Mouse (Mus musculus) heart, postnatal 14 days (tissue): ENCODE results near the gene Endou. TPM values are rescaled to one million over a fixed set of nuclear protein-coding genes. Genes with fewer than 3 reads are reported as not detected.
"Not testable (repeated sequence)": the region's sequence is repeated elsewhere in the genome, so short reads cannot be mapped to it uniquely, and the experiment has no call there.

Source experiments
- DNase-seq, 2 experiments: peaks; one replicate each; pipeline ENCODE4 v3.0.0; 2021 to 2022
- intact Hi-C: fragments of 180-260 bp; cut with DNase I; formaldehyde crosslinking; loops from one replicate; pipeline ENCODE4 v1.15.1; 2025
- total RNA-seq, 2 experiments: library from RNA; stranded (reverse); gene quantifications; 2 replicates each; pipeline ENCODE4 v1.2.3; 2021

Endou gene
- total RNA-seq, 2 experiments from 2014 or later = 1.8 to 4.9 TPM

DNA sequence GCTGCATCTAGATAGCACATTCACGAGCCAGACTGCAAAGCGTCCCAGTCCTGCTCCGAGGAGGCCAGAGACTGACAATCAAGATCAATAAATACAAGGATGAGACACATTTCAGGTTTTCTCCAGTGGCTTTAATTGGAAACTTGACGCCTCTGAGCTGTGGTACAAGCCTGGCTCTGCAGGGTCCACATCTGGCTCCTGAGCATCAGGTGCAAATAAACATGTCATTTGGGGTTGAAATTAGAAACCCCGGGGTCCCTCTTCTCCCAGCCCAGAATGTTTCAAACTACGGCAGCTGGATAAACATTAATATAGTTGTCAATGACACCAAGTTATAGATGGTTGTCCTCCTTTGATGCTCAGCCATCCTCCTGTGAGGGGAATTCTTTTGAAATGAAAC, 20.2 kb downstream of the Endou start:
- DNase-seq = no peak
- intact Hi-C loops = no loop called here

- intact Hi-C loops = no loop called here
These were observed 25.7 kb downstream of the Endou start, which contains the start of gene Rpap3 for GRCm38 (mm10) chr15:97705211-97706050. TSS of gene Rpap3 (minus strand) at chr15:97705825.

GRCm38 (mm10) chr15:97696616-97697015, 34.5 kb downstream of the Endou start:
- intact Hi-C loops = no loop called here
- no peak for DNase-seq

More at GRCm38 (mm10) chr15:97705211-97706050, 25.7 kb downstream of the Endou start, which contains the start of gene Rpap3:
- peak; percentile 87 to 90 for DNase-seq

DNA sequence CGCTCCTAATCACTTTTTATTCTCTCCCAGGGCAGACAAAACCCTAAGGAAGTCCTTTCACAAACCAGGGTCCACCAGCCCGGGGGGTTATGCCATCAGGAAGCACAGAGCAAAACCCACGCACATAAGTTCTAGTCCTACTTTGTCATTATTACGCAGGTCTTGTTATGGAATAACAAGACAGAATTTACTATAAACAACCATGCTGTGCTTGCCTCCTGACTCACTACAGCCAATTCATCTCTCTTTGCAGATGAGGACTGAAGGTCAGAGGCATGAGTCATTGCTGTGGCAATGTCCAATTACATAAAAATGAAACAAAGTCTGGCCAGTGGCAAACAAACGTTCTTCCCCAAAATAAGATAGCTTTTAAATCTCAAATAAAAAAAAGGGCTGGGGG, 37.7 kb downstream of the Endou start:
- intact Hi-C loops = no loop called here
- DNase-seq = no peak

DNA sequence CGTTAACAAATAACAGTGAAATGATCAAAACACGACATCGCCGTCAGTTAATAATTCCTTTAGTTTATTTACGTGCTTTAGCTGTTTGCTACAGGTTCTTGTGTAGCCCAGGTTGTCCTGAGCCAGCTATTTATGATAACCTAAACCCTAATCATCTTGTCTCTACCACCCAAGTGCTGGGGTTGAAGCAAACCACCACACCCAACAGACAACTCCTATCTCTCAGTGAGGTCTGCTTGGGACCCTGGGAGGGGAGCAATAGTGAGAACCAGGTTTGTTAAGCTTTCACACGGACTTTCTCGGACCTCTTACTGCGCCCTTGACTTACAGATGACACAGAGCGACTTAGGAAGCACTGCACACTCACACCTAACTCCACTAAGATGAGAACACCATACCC, 47.0 kb downstream of the Endou start:
- no peak for DNase-seq
- intact Hi-C loops = no loop called here

- DNase-seq = no peak
- intact Hi-C loops = no loop called here
These were observed 49.1 kb downstream of the Endou start for GRCm38 (mm10) chr15:97682053-97682452.

DNA sequence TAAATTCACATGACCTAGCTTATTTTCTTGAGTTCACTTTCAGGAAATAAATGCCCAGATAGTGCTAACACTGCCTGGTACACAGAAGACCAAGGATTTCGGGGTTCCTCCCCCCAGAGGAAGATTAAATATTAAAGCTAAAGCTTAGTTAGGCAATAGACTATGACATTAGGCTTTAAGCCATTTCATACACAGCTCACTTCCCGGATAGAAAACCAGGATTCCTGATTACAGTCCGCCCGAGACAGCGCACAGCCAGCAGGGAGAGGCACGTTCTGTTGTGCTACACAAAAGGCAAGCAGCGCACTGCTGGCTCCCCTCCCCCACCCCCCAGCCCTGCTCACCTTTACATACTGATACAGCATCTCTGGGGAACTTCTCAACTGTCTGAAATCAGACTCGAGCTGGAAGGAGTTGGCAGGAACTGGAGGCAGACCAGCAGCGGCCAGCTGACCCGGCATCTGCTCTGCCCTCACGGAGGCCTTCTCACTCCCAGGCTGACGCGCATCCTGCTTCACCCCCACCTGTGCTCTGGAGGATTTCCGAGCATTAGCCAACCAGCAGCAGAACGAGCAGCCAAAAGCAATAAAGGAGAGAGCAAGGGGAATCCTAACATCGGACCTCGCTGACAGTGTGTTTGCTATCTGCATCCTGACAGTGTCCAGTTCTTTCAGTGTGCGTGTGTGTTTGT, 51.0 kb downstream of the Endou start:
- intact Hi-C loops = no loop called here
- no peak for DNase-seq

- intact Hi-C loops = no loop called here
- no peak for DNase-seq
These were observed 53.8 kb downstream of the Endou start for GRCm38 (mm10) chr15:97677341-97677740.

- no peak for DNase-seq
- intact Hi-C loops = no loop called here
These were observed 55.2 kb downstream of the Endou start for GRCm38 (mm10) chr15:97675927-97676326.

GRCm38 (mm10) chr15:97674423-97674822, 56.7 kb downstream of the Endou start:
- intact Hi-C loops = no loop called here
- DNase-seq = no peak

DNA sequence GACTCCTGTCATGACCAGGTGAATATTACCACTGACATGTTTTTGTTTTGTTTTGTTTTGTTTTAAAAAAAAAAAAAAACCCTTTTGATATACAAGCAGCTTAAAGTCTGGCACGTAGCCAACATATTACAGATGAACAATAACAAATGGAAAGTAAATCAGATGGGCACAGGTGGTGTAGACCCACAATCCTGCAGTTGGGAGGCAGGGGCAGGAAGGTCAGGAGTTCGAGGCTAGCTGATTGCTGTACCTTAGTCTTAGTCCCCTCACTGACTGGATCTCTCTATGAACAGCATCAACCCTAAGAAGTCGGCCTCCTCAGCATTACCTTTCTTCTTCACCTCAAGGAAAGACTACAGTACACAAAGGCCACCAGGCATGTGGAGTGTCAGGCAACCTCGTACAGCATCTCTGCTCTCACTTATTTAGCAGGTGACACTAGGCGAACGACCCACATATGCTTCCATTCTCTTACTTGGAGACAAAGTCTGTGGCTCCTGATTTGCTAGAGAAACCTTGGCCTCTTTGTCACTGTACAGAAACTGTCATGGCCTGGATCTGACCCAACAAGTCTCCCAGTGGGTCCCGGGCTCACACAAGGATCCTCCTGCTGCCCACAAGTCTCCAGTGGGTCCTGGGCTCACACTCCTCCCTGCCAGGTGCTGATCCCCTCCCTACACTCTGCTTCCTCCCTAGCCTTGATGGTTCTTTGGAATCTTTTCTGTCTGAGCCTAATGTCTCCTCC, 57.7 kb downstream of the Endou start:
- intact Hi-C loops = no loop called here
- no peak for DNase-seq

DNA sequence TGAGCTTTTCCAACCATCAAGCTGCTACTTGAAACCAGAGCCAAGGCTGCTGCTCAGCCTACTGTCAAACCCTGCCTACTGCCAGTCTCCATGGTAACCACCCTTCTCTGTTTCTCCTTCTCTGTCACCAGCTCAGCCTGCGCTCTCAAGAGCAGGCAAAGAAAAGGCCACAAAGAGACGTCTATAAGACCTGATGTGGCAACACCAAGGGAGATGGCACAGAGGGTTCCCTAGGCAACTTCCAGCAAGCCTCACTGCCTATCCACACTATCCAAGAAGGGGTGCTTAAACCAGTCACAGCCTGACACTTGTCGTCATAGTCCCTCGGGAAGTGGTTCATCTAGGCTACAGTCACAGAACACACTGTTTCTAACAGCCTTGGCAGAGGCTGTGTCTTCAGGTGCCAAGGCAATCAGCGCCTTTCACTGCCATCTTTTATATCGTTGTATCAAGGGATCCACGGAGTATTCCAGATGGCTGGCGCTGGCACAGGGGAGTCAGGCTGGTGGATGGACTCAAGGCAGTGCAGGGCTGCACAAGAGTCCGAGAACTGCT, 58.9 kb downstream of the Endou start:
- no peak for DNase-seq

GRCm38 (mm10) chr15:97670554-97670953, 60.6 kb downstream of the Endou start:
- intact Hi-C loops = no loop called here
- DNase-seq = no peak

More for the DNA sequence above, 58.9 kb downstream of the Endou start:
- intact Hi-C loops = no loop called here

- intact Hi-C loops = loop anchor here (5.0 kb wide), 1 partner anchor 114 kb away; no protein-coding TSS in a partner anchor
- DNase-seq = not testable (repeated sequence)
These were observed 62.8 kb downstream of the Endou start for GRCm38 (mm10) chr15:97668158-97668877.

DNA sequence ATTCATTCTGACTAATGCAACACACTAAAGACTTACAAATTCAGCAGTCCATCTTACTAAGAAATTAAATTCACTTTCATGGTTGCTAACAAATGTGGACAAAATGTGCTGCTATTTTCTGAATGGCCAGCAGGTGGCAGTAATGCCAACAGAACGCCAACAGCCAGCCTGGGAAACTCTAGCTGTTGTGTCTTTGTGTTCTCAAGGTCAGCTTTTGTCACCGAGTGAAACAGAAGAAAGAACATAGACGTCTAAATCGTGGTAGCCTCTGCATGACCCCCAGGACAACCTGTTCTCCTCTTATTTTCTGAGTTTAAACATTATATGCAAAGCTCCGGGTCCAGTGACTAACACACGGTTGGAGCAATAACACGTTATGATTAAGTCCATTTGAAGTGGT, 63.7 kb downstream of the Endou start:
- DNase-seq = peak; percentile 66 to 74

GRCm38 (mm10) chr15:97666457-97666770, 64.7 kb downstream of the Endou start:
- intact Hi-C loops = loop anchor here (5.0 kb wide), 1 partner anchor 116 kb away; no protein-coding TSS in a partner anchor
- no peak for DNase-seq

More for the DNA sequence above, 63.7 kb downstream of the Endou start:
- intact Hi-C loops = loop anchor here (5.0 kb wide), 1 partner anchor 115 kb away; no protein-coding TSS in a partner anchor

- intact Hi-C loops = loop anchor here (2.0 to 5.0 kb wide), 2 partner anchors 116 to 429 kb away; no protein-coding TSS in a partner anchor
These were observed 65.2 kb downstream of the Endou start for GRCm38 (mm10) chr15:97665770-97666456.

DNA sequence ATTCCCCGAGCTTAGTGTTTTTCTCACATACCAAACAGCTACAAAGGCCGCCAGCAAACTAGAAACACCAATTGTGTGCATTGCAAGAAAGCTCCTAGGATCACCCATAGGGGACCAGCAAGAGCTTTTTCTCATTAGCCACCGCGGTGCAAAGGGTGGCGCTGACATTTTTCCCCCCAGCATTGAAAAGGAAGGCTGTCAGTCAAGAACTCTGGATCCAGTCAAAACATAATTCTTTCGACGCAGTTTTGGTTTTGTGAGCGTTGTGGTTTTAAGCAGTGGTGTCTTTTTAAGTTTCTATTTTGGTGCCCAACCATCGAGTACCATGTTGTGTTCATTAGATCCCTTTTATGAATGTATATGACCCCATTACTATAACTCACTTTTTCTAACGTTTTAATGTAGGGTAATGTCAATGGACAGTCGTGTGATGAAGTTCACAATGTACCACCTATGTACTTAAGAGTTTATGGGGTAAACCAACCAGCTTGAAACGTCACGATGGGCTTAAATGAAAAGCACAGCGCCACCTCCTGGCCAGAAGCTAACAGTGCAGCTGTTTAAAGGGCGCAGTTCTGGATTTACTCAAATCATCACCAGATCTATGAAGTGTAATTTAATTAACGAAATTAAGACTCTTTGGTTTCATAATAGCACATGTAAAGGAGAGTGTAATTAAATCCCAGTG, 66.0 kb downstream of the Endou start:
- intact Hi-C loops = loop anchor here (2.0 to 5.0 kb wide), 4 partner anchors 63 to 428 kb away; no protein-coding TSS in a partner anchor
- DNase-seq = no peak

More at GRCm38 (mm10) chr15:97665770-97666456, 65.2 kb downstream of the Endou start:
- no peak for DNase-seq
